Mouse (Mus musculus): ENCODE data around the gene Clpb. TPM values are rescaled to one million over a fixed set of nuclear protein-coding genes. Genes with fewer than 3 reads are reported as not detected.

The Clpb gene
- polyA plus RNA-seq, 1 experiment from 2014 or later = 51.4 TPM

DNA sequence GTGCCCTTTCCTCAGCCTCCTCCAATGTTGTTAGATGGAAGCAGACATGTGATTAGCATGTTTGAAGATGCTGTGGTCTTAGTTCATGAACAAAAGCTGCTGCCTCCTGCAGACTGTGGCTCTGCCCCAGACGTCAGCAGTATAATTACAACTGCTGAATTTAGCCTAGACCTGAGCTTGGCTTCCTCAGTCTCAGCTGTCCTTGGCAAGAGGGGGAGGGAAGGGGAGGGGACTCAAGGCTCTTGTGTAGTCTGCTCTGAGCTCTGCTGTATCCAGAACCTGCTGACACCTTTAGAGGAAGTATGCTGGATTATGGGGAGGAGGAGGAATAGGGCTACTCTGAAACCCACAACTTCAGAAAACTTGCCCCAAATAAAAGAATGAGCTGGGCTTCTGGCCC, 76.2 kb downstream of the Clpb start:
- H3K9me3 ChIP-seq = no peaks in the 10 kb centered on the region
- H3K4me2 ChIP-seq (replicated peaks) = no peak overlapping the region
- no peak overlapping the region for H3K27ac ChIP-seq
- 32% methylated on average over 1 of the region's 1 CpGs for WGBS
- H3K36me3 ChIP-seq = no peaks in the 10 kb centered on the region
- H3K4me1 ChIP-seq (replicated peaks) = no peaks in the 10 kb centered on the region; the same call in 1 of the 2 replicates
- no peaks in the 10 kb centered on the region for H3K27me3 ChIP-seq (replicated peaks)
- no peak for ATAC-seq
- H3K9ac ChIP-seq = no peak overlapping the region
- no peak overlapping the region for H3K4me3 ChIP-seq (replicated peaks)

DNA sequence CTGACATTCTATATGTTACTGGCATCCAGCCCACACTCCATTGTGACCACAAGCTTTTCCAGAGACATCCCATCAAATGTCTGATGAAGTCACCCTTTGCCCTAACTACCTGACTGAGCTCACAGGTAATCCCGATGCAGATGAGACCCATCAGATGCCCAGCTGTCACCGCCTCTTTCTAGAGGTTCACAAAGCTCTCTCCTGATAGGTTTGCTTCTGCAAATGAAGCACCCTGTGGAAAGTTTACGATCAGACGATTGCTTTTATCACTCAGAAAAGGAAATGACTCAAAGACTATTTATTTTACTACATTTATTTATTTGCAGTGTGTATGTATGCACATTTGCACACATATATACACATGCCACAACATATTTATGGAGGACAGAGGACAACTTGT, 80.1 kb downstream of the Clpb start:
- no peak overlapping the region for H3K27ac ChIP-seq
- WGBS = 45% methylated on average over 4 of the region's 4 CpGs
- ATAC-seq = no peak
- H3K36me3 ChIP-seq = no peaks in the 10 kb centered on the region
- H3K9ac ChIP-seq = no peak overlapping the region
- H3K4me1 ChIP-seq (replicated peaks) = no peaks in the 10 kb centered on the region; the same call in 1 of the 2 replicates
- no peaks in the 10 kb centered on the region for H3K9me3 ChIP-seq
- H3K4me3 ChIP-seq (replicated peaks) = no peak overlapping the region
- no peak overlapping the region for H3K4me2 ChIP-seq (replicated peaks)
- no peaks in the 10 kb centered on the region for H3K27me3 ChIP-seq (replicated peaks)

GRCm38 (mm10) chr7:101746559-101747334, 83.3 kb downstream of the Clpb start:
- no peak overlapping the region for H3K4me3 ChIP-seq (replicated peaks)
- H3K9ac ChIP-seq = no peak overlapping the region
- H3K4me2 ChIP-seq (replicated peaks) = no peak overlapping the region
- no peaks in the 10 kb centered on the region for H3K36me3 ChIP-seq
- no peaks in the 10 kb centered on the region for H3K9me3 ChIP-seq
- no peaks in the 10 kb centered on the region; the same call in 1 of the 2 replicates for H3K4me1 ChIP-seq (replicated peaks)
- 56% methylated on average over 12 of the region's 12 CpGs for WGBS
- H3K27ac ChIP-seq = no peak overlapping the region
- no peaks in the 10 kb centered on the region for H3K27me3 ChIP-seq (replicated peaks)
- no peak for ATAC-seq

GRCm38 (mm10) chr7:101750268-101750667, 86.8 kb downstream of the Clpb start:
- Histone ChIP-seq H3K27me3 (replicated peaks) (no peaks in the 10 kb centered on the region), H3K4me3 (replicated peaks) (no peak overlapping the region), H3K4me1 (replicated peaks) (no peaks in the 10 kb centered on the region), H3K9ac (no peak overlapping the region), H3K27ac (0 out of 2 replicates have a peak overlapping the region, but pooled peaks have one; percentile 38), H3K36me3 (no peaks in the 10 kb centered on the region), H3K9me3 (no peaks in the 10 kb centered on the region), H3K4me2 (replicated peaks) (no peak overlapping the region)
- ATAC-seq = peak; percentile 94
- WGBS = 75% methylated on average over 2 of the region's 2 CpGs

DNA sequence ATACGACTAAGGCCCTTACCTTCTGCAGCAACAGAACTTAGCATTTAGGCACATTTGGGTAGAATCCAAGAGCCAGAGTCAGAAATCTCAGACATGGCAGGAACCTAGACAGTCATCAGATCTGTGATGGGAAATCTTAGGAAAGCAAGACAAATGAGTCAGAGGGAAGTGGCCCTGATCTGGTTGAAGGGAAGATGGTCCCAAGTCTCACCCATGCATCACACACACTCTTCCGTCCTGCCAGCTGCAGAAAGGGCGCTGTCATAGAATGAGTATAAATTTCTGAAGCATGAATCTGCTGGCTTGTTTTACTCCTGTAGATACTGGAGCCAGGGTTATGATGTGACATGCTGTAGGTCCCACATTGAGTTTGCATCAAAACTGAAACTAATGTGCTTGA, 88.9 kb downstream of the Clpb start:
- H3K27ac ChIP-seq = no peak overlapping the region
- no peak for ATAC-seq
- no peak overlapping the region for H3K4me3 ChIP-seq (replicated peaks)
- H3K4me1 ChIP-seq (replicated peaks) = no peaks in the 10 kb centered on the region
- no peak overlapping the region for H3K4me2 ChIP-seq (replicated peaks)
- H3K9ac ChIP-seq = no peak overlapping the region
- H3K36me3 ChIP-seq = no peaks in the 10 kb centered on the region
- H3K27me3 ChIP-seq (replicated peaks) = no peaks in the 10 kb centered on the region
- H3K9me3 ChIP-seq = no peaks in the 10 kb centered on the region
- 89% methylated on average over 3 of the region's 3 CpGs for WGBS

GRCm38 (mm10) chr7:101753492-101753891, 90.1 kb downstream of the Clpb start:
- H3K36me3 ChIP-seq = no peaks in the 10 kb centered on the region
- no peaks in the 10 kb centered on the region for H3K9me3 ChIP-seq
- no peak overlapping the region for H3K4me3 ChIP-seq (replicated peaks)
- H3K27me3 ChIP-seq (replicated peaks) = no peaks in the 10 kb centered on the region
- H3K27ac ChIP-seq = no peak overlapping the region
- 90% methylated on average over 5 of the region's 5 CpGs for WGBS
- H3K4me2 ChIP-seq (replicated peaks) = no peak overlapping the region
- ATAC-seq = no peak
- H3K9ac ChIP-seq = no peak overlapping the region
- no peaks in the 10 kb centered on the region for H3K4me1 ChIP-seq (replicated peaks)

GRCm38 (mm10) chr7:101754416-101754815, 91.0 kb downstream of the Clpb start:
- no peak overlapping the region for H3K4me2 ChIP-seq (replicated peaks)
- H3K36me3 ChIP-seq = no peaks in the 10 kb centered on the region
- 84% methylated on average over 2 of the region's 2 CpGs for WGBS
- H3K4me1 ChIP-seq (replicated peaks) = no peaks in the 10 kb centered on the region
- H3K27me3 ChIP-seq (replicated peaks) = no peaks in the 10 kb centered on the region
- H3K9ac ChIP-seq = no peak overlapping the region
- no peaks in the 10 kb centered on the region for H3K9me3 ChIP-seq
- no peak overlapping the region for H3K27ac ChIP-seq
- H3K4me3 ChIP-seq (replicated peaks) = no peak overlapping the region
- no peak for ATAC-seq

- no peak for ATAC-seq
- Histone ChIP-seq H3K9me3 (no peaks in the 10 kb centered on the region), H3K27me3 (replicated peaks) (no peaks in the 10 kb centered on the region), H3K27ac (no peak overlapping the region), H3K4me3 (replicated peaks) (no peak overlapping the region), H3K4me1 (replicated peaks) (no peaks in the 10 kb centered on the region), H3K9ac (no peak overlapping the region), H3K36me3 (no peaks in the 10 kb centered on the region), H3K4me2 (replicated peaks) (no peak overlapping the region)
- 96% methylated on average over 6 of the region's 6 CpGs for WGBS
Measured at GRCm38 (mm10) chr7:101755301-101755700, 91.9 kb downstream of the Clpb start.

- no peak for ATAC-seq
- H3K27ac ChIP-seq = no peak overlapping the region
- WGBS = 91% methylated on average over 11 of the region's 11 CpGs
Measured at GRCm38 (mm10) chr7:101761899-101762780, 98.7 kb downstream of the Clpb start.

DNA sequence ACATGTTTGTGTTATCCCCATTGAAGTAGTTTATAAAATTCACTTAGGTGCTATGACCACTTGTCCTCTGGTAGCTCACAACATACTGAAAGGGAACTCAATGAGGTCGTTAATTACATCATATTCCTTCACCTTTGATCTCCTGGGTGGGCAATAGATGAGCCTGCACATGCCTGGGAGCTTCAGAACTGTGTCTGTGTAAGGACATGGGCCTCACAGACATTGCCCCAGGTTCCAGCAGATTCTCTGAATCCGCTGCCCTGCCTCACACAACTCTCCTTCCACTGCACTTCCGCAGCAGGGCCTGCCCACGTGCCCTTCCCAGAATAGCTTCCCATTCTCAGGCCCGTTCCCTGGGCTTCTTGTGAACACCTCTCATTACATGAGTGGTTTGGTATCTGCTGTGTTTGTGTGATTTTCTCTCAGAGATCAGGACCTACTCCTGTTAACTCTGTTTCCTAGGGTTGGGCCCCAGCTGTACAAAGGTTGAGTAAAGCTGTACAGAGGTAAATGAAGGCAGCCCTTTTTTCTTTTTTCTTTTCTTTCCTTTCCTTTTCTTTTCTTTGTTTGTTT, 104.0 kb downstream of the Clpb start:
- H3K4me2 ChIP-seq (replicated peaks) = no peak overlapping the region
- 60% methylated on average over 5 of the region's 5 CpGs for WGBS
- ATAC-seq = peak; percentile 87
- H3K4me1 ChIP-seq (replicated peaks) = no peaks in the 10 kb centered on the region
- H3K27me3 ChIP-seq (replicated peaks) = no peaks in the 10 kb centered on the region
- no peaks in the 10 kb centered on the region for H3K36me3 ChIP-seq
- H3K9ac ChIP-seq = no peak overlapping the region
- no peak overlapping the region for H3K4me3 ChIP-seq (replicated peaks)
- H3K9me3 ChIP-seq = no peaks in the 10 kb centered on the region
- peak overlapping the region; percentile 61 for H3K27ac ChIP-seq

More at GRCm38 (mm10) chr7:101761899-101762780, 98.7 kb downstream of the Clpb start:
- Histone ChIP-seq H3K4me1 (replicated peaks) (no peaks in the 10 kb centered on the region), H3K9me3 (no peaks in the 10 kb centered on the region), H3K27me3 (replicated peaks) (no peaks in the 10 kb centered on the region), H3K4me2 (replicated peaks) (no peak overlapping the region), H3K9ac (no peak overlapping the region), H3K36me3 (no peaks in the 10 kb centered on the region), H3K4me3 (replicated peaks) (no peak overlapping the region)

GRCm38 (mm10) chr7:101770051-101770450, 106.6 kb downstream of the Clpb start:
- no peak for ATAC-seq
- H3K27ac ChIP-seq = no peak overlapping the region
- H3K4me3 ChIP-seq (replicated peaks) = no peak overlapping the region
- no peaks in the 10 kb centered on the region; the same call in 1 of the 2 replicates for H3K36me3 ChIP-seq
- no peaks in the 10 kb centered on the region for H3K27me3 ChIP-seq (replicated peaks)
- 79% methylated on average over 7 of the region's 7 CpGs for WGBS
- H3K9ac ChIP-seq = no peak overlapping the region
- H3K4me1 ChIP-seq (replicated peaks) = no peaks in the 10 kb centered on the region
- H3K4me2 ChIP-seq (replicated peaks) = no peak overlapping the region
- H3K9me3 ChIP-seq = no peaks in the 10 kb centered on the region

DNA sequence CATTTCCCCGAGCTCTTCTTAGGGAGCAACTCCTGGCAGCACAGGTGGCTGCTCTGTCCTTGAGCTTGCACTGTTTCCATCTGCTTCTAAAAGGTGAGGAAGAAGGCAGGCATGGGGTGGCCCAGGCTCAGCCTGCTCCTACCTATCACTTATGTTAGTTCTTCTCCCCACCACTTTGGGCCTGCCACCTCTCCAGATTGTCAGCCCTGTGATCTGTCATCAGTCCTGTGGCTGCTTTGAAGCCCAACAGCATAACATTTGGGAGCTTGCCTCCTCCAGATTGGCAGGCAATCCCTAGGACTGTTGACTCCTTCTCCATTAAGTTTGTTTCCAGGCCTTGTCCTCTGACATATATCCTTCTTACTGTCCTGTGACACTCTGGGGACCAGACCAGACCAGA, 108.2 kb downstream of the Clpb start:
- H3K9ac ChIP-seq = no peak overlapping the region
- no peak overlapping the region for H3K27ac ChIP-seq
- no peak for ATAC-seq
- H3K4me3 ChIP-seq (replicated peaks) = no peak overlapping the region
- 85% methylated on average over 1 of the region's 1 CpGs for WGBS
- no peaks in the 10 kb centered on the region; the same call in 1 of the 2 replicates for H3K36me3 ChIP-seq
- H3K9me3 ChIP-seq = no peaks in the 10 kb centered on the region
- no peaks in the 10 kb centered on the region for H3K4me1 ChIP-seq (replicated peaks)
- H3K27me3 ChIP-seq (replicated peaks) = no peaks in the 10 kb centered on the region
- H3K4me2 ChIP-seq (replicated peaks) = no peak overlapping the region

All from intestine, embryonic 15.5 days (tissue).